Mouse (Mus musculus) embryonic facial prominence, embryonic 10.5 days (tissue): ENCODE results near the gene 1500011B03Rik. TPM values are rescaled to one million over a fixed set of nuclear protein-coding genes. Genes with fewer than 3 reads are reported as not detected.
"Not testable (repeated sequence)": the region's sequence is repeated elsewhere in the genome, so short reads cannot be mapped to it uniquely, and the experiment has no call there.

Source experiments
- DNase-seq: peaks from one replicate; pipeline ENCODE4 v3.0.0-alpha.2; 2017; ENCODE audit warnings: low spot score
- H3K27ac ChIP-seq: fragments of 300-500 bp; sonication (generic); replicated peaks from 2 replicates; pipeline ENCODE4 v1.5.1; 2016; ENCODE audit warnings: mild to moderate bottlenecking
- H3K27me3 ChIP-seq: fragments of 300-500 bp; sonication (generic); replicated peaks from 2 replicates; pipeline ENCODE4 v1.6.1; 2016; ENCODE audit warnings: low read depth, mild to moderate bottlenecking; ENCODE audit not compliant: poor library complexity, severe bottlenecking
- H3K36me3 ChIP-seq: fragments of 300-500 bp; sonication (generic); replicated peaks from 2 replicates; pipeline ENCODE4 v1.6.1; 2016; ENCODE audit warnings: mild to moderate bottlenecking, moderate library complexity
- H3K4me1 ChIP-seq: fragments of 300-500 bp; sonication (generic); 2 replicates; pipeline ENCODE4 v1.6.1; 2016
- H3K4me3 ChIP-seq: fragments of 300-500 bp; sonication (generic); 2 replicates; pipeline ENCODE4 v1.5.1; 2016; ENCODE audit warnings: mild to moderate bottlenecking, moderate library complexity
- H3K9me3 ChIP-seq: fragments of 300-500 bp; sonication (generic); 2 replicates; pipeline ENCODE4 v1.6.1; 2016; ENCODE audit warnings: mild to moderate bottlenecking
- WGBS: fragments of 180-500 bp; shearing (Covaris S2); methylation state at CpG from one replicate; pipeline ENCODE4 v1.1.7; 2016; 5-methylcytosine and 5-hydroxymethylcytosine counted together
- polyA plus RNA-seq: library from polyadenylated mRNA; unstranded; fragments of >200 nt; fragmentation: Nextera tagmentation; extraction: Ambion mirVana; gene quantifications from 2 replicates; pipeline ENCODE4 v1.2.1, GENCODE M21; 2016

1500011B03Rik gene
- 108 TPM in 2 replicates for polyA plus RNA-seq

DNA sequence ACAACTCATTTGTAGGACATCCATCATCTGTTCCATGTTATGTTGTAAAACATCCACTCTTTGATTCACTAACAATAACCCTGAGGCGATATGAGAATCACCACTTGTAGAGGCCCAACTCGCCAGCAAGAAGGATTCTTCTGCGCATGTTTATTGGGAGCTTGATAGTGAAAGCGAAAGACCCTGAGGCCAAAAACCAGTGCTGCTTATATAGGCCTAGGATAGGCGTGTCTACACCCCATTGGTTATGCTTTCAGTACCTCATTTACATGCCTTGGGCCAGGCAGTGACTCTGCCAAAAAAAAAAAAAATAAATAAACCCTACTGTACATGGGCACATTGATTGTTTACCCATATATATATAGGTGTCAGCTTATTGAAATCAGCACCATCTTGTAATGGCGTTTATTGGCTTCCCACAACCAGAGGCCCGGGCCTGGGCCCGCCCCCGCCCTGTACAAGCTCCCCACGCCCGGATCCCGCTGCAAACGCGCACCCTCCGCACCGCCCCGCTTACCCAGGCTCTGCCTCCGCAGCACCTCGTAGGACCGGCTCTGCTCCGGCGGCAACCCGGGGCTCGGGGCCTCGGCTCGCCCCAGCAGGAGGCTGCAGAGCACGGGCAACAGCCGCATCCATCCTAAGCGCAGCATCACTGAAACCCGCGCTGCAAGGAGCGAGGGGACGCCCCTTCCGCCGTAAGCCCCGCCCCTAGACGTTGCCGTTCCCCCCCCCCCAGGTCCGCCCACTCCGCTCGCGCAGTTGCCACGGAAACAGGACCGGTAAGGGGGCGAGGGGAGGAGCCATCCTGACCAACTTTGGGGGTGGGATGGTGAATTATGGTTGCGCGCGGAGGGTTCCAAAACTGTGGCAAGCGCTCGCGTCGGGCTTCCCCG, at the start of gene 1500011B03Rik:
Gene 1500011B03Rik (minus strand): TSS at position 673 of the 893 bp plus-strand sequence.
- peak; percentile 96 for DNase-seq
- peaks cover 13% of the 10 kb centered on the region for H3K4me1 ChIP-seq
- peaks cover 28% of the 10 kb centered on the region for H3K36me3 ChIP-seq
- 8% methylated on average over 53 of the region's 53 CpGs for WGBS
- no peaks in the 10 kb centered on the region for H3K27me3 ChIP-seq
- H3K9me3 ChIP-seq: peaks cover 10% of the 10 kb centered on the region; the same call in 1 of the 2 replicates
- peak within 1 kb of the TSS; percentile 92 for H3K4me3 ChIP-seq
- H3K27ac ChIP-seq: peak within 1 kb of the TSS; percentile 95

GRCm38 (mm10) chr5:114865279-114865678, 42.0 kb upstream of the 1500011B03Rik start:
- WGBS: 95% methylated on average over 12 of the region's 12 CpGs
- no peak for DNase-seq
- Histone ChIP-seq H3K4me3 (no peak overlapping the region), H3K27ac (no peak overlapping the region), H3K36me3 (no peaks in the 10 kb centered on the region), H3K27me3 (0 out of 2 replicates have a peak, but pooled peaks cover 3% of the 10 kb centered on the region), H3K4me1 (peaks cover 5% of the 10 kb centered on the region; the same call in 1 of the 2 replicates), H3K9me3 (peaks cover 14% of the 10 kb centered on the region)

- H3K27ac ChIP-seq: no peak overlapping the region
- no peak for DNase-seq
- H3K36me3 ChIP-seq: no peaks in the 10 kb centered on the region
- peaks cover 3% of the 10 kb centered on the region; the same call in 1 of the 2 replicates for H3K27me3 ChIP-seq
- H3K4me1 ChIP-seq: peaks cover 5% of the 10 kb centered on the region; the same call in 1 of the 2 replicates
- H3K9me3 ChIP-seq: peaks cover 14% of the 10 kb centered on the region
- WGBS: 82% methylated on average over 7 of the region's 7 CpGs
- no peak overlapping the region for H3K4me3 ChIP-seq
Measured at GRCm38 (mm10) chr5:114864813-114865212, 41.5 kb upstream of the 1500011B03Rik start.

DNA sequence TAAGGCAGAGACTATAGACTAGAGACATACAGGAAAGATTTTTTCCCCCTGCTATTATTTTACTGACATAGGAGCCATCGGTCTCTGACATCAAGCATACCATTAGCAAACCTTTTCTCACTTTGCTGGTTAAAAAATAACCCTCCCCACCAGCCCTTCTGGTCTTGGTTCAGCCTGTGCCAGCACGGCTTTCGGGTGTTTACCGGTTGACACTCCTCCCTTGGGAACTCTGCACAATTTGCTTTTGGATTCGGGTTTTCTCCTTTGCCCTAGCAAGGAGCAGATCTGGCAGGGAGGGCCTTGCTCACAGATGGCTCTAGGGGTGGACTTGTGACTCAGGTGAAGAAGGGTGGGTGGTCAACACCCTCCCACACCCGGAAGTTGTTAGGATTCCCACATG, 38.5 kb upstream of the 1500011B03Rik start:
- Histone ChIP-seq H3K4me1 (peaks cover 12% of the 10 kb centered on the region), H3K36me3 (no peaks in the 10 kb centered on the region), H3K27ac (no peak overlapping the region), H3K27me3 (peaks cover 19% of the 10 kb centered on the region), H3K4me3 (no peak overlapping the region), H3K9me3 (no peaks in the 10 kb centered on the region)
- no peak for DNase-seq
- 83% methylated on average over 6 of the region's 6 CpGs for WGBS

DNA sequence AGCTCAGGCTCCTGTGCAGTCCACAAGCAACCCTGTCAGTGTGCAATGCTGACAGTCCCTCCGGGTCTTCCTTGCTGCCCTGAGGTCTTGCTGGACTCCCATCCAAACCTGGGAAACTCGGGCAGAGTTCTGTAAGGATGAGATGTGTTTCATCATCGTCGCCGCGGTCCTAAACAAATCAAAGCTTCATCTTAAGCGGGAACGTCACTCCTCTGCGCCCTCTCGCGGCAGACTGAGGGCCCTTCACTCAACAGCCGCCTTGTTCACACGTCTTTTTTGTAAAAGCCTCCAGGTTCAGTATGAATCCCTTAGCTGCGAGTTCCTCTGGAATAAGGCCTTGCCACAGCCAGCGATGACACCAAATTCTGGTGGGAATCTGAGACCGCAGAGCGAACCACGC, 36.0 kb upstream of the 1500011B03Rik start:
- peaks cover 12% of the 10 kb centered on the region for H3K4me1 ChIP-seq
- peak; percentile 86 for DNase-seq
- WGBS: 6% methylated on average over 18 of the region's 18 CpGs
- H3K27ac ChIP-seq: peak overlapping the region; percentile 68; the same call in 1 of the 2 replicates
- peak overlapping the region; percentile 57 for H3K4me3 ChIP-seq
- no peaks in the 10 kb centered on the region for H3K9me3 ChIP-seq
- no peaks in the 10 kb centered on the region for H3K36me3 ChIP-seq
- peaks cover 19% of the 10 kb centered on the region for H3K27me3 ChIP-seq

DNA sequence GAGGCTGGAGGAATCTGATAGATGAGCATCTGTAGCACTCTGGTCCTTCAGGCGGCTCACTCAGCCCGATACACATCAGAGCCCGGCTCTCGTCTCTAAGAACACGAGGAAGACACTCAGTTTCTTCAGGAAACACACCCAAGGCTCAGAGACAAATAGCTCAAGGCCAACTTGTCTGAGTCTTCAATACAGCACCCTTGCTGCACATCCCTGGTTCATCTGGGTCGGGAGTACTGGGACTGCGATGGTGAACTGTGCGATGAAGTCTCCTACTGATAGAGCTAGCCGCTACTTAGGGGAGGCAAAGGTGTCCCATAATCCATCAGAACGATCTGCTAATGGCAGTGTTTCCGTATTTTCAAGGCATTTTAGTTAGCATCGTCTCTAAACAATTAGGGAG, 35.3 kb upstream of the 1500011B03Rik start, which contains the start of gene Gm9936:
Gene Gm9936 (minus strand): TSS at position 101 of the 400 bp plus-strand sequence.
- H3K27me3 ChIP-seq: peaks cover 19% of the 10 kb centered on the region
- H3K27ac ChIP-seq: peak within 1 kb of the TSS; percentile 68; the same call in 1 of the 2 replicates
- H3K9me3 ChIP-seq: no peaks in the 10 kb centered on the region
- H3K4me3 ChIP-seq: peak within 1 kb of the TSS; percentile 57
- 83% methylated on average over 12 of the region's 12 CpGs for WGBS
- peaks cover 12% of the 10 kb centered on the region for H3K4me1 ChIP-seq
- no peak for DNase-seq
- H3K36me3 ChIP-seq: no peaks in the 10 kb centered on the region

DNA sequence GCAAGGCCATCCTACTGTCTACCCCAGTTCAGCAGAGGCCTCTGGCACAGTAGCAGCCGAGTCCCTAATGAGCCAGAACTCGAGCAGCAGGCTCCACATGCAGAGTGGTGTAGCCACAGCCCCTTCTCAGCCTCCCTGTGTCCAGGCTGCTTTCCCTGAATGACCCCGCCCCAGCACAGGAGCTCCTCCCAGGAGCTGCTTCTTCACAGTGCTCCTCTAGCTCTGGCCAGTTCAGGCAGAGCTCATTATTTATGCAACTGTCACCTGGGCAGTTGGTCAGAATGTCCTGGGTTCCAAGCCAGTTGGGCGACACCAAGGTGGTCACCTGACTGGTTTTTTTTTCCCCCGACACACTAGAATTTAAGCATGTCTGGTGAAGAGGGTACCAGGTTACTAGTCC, 30.1 kb upstream of the 1500011B03Rik start, which contains the start of gene 4930519G04Rik:
Gene 4930519G04Rik (plus strand): TSS at position 301 of the 400 bp plus-strand sequence.
- 81% methylated on average over 3 of the region's 5 CpGs for WGBS
- H3K27me3 ChIP-seq: peaks cover 13% of the 10 kb centered on the region
- H3K4me1 ChIP-seq, H3K9me3 ChIP-seq, H3K36me3 ChIP-seq, H3K4me3 ChIP-seq, H3K27ac ChIP-seq, DNase-seq: not testable (repeated sequence)

DNA sequence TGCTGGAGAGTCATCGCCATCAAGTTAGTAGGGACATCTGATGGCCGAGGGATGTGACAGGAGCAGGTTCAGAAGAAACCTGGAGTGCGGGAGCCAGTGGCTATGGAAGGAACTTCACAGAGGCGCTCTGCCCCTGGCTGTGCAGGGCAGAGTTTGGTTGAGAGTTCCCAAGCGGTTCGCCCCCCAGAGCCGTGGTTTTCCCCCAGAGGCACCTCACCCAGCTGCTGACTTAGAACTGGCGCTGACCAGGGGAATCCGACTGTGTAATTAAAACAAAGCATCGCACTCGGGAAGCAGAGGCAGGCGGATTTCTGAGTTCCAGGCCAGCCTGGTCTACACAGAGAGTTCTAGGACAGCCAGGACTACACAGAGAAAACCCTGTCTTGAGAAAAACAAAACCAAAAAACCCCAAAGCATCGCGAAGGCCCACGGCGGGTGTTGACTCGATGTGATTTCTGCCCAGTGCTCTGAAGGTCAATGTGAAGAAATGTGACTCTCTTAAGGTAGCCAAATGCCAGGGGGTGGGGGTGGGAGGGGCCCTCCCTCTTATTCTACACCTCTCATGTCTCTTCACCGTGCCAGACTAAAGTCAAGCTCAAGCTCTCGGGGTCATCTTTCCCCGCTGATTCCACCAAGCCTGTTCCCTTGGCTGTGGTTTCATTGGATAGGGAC, 28.4 kb upstream of the 1500011B03Rik start:
- H3K27me3 ChIP-seq: 0 out of 2 replicates have a peak, but pooled peaks cover 5% of the 10 kb centered on the region
- 85% methylated on average over 20 of the region's 20 CpGs for WGBS
- DNase-seq: no peak
- no peak overlapping the region for H3K4me3 ChIP-seq
- H3K9me3 ChIP-seq: no peaks in the 10 kb centered on the region
- no peaks in the 10 kb centered on the region for H3K4me1 ChIP-seq
- H3K27ac ChIP-seq: no peak overlapping the region
- H3K36me3 ChIP-seq: no peaks in the 10 kb centered on the region

- H3K4me3 ChIP-seq, H3K27me3 ChIP-seq, H3K4me1 ChIP-seq, DNase-seq, H3K36me3 ChIP-seq, H3K27ac ChIP-seq, H3K9me3 ChIP-seq: not testable (repeated sequence)
- 63% methylated on average over 2 of the region's 2 CpGs for WGBS
Measured at GRCm38 (mm10) chr5:114844371-114844770, 21.1 kb upstream of the 1500011B03Rik start.

GRCm38 (mm10) chr5:114842674-114843073, 19.4 kb upstream of the 1500011B03Rik start:
- Histone ChIP-seq H3K9me3 (no peaks in the 10 kb centered on the region), H3K27me3 (0 out of 2 replicates have a peak, but pooled peaks cover 4% of the 10 kb centered on the region), H3K27ac (no peak overlapping the region), H3K36me3 (no peaks in the 10 kb centered on the region), H3K4me1 (peaks cover 6% of the 10 kb centered on the region), H3K4me3 (no peak overlapping the region)
- no peak for DNase-seq
- WGBS: 66% methylated on average over 5 of the region's 5 CpGs

GRCm38 (mm10) chr5:114842155-114842554, 18.9 kb upstream of the 1500011B03Rik start:
- 62% methylated on average over 3 of the region's 3 CpGs for WGBS
- H3K36me3 ChIP-seq, DNase-seq, H3K4me1 ChIP-seq, H3K27ac ChIP-seq, H3K27me3 ChIP-seq, H3K9me3 ChIP-seq, H3K4me3 ChIP-seq: not testable (repeated sequence)

DNA sequence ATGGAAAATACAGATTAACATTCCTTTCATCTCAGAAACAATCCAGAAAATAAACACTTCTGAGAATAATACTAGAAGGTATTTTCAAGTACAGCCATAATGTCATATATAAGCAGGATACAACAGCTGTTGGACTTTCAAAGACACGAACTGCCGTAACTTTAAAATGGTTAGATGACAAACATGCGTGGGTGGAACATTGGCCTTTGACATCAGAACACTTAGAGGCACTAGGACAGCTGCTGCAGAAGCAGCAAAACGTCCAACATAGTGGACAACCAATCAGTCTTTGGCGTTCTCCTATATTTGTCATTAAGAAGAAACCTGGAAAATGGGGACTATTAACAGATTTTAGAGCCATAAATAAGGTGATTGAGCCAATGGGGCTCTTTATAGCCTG, 17.2 kb upstream of the 1500011B03Rik start:
- not testable (repeated sequence) for H3K27me3 ChIP-seq, DNase-seq, H3K27ac ChIP-seq, H3K4me3 ChIP-seq, H3K36me3 ChIP-seq, H3K9me3 ChIP-seq, H3K4me1 ChIP-seq
- 72% methylated on average over 5 of the region's 5 CpGs for WGBS
